Mouse (Mus musculus): ENCODE data around the gene Cd40lg. TPM values are rescaled to one million over a fixed set of nuclear protein-coding genes. Genes with fewer than 3 reads are reported as not detected.

Cd40lg gene
- polyA plus RNA-seq (2012; fragmentation: generic; extraction: Trizol): not detected

GRCm38 (mm10) chrX:57211876-57212275 lies at the start of gene Cd40lg:
Gene Cd40lg, plus strand, starts transcription at chrX:57212143.

Other genes with a start within 250 kb of the Cd40lg start
- gene Brs3, start 169.1 kb upstream of the Cd40lg start, polyA plus RNA-seq (2012; fragmentation: generic; extraction: Trizol): not detected
- 10 to 100 TPM in 1 of 2 experiments, 1 to 10 TPM in 1; 3.8 to 14.3 TPM for gene Htatsf1, start 158.6 kb upstream of the Cd40lg start, polyA plus RNA-seq (2012; fragmentation: generic; extraction: Trizol)
- gene Vgll1, start 124.0 kb upstream of the Cd40lg start, polyA plus RNA-seq (2012; fragmentation: generic; extraction: Trizol): not detected
- gene Arhgef6, start 126.6 kb downstream of the Cd40lg start, polyA plus RNA-seq (2012; fragmentation: generic; extraction: Trizol): under 1 TPM in 1 of 2 experiments, not detected in 1; 0.04 TPM
- 10 to 100 TPM in 1 of 2 experiments, 1 to 10 TPM in 1; 9.9 to 31.3 TPM for gene Rbmx, start 180.9 kb downstream of the Cd40lg start, polyA plus RNA-seq (2012; fragmentation: generic; extraction: Trizol)
- under 1 TPM in 1 of 2 experiments, not detected in 1; 0.04 TPM for gene Gm364, start 197.0 kb downstream of the Cd40lg start, polyA plus RNA-seq (2012; fragmentation: generic; extraction: Trizol)

All from C3H10T1/2 (cell line).